Mouse (Mus musculus): ENCODE results near the gene Zfp672. TPM values are rescaled to one million over a fixed set of nuclear protein-coding genes. Genes with fewer than 3 reads are reported as not detected.
A peak's percentile ranks its signal among the peaks of the same experiment; 100 is the strongest.
"Not testable (repeated sequence)": the region's sequence is repeated elsewhere in the genome, so short reads cannot be mapped to it uniquely, and the experiment has no call there.

Gene Zfp672
- polyA plus RNA-seq, 1 experiment from 2014 or later: 27.1 TPM

- peaks cover 26% of the 10 kb centered on the region for H3K36me3 ChIP-seq (replicated peaks)
Measured at GRCm38 (mm10) chr11:58322824-58323569, 7.1 kb downstream of the Zfp672 start.

GRCm38 (mm10) chr11:58316768-58317390 lies 13.3 kb downstream of the Zfp672 start:
- Histone ChIP-seq H3K9me3 (no peaks in the 10 kb centered on the region), H3K4me1 (peaks cover 3% of the 10 kb centered on the region), H3K4me3 (no peak overlapping the region), H3K36me3 (replicated peaks) (peaks cover 67% of the 10 kb centered on the region), H3K27ac (replicated peaks) (no peak overlapping the region), H3K27me3 (replicated peaks; ENCODE audit: low read depth, poor library complexity, severe bottlenecking) (no peaks in the 10 kb centered on the region)
- no peak for DNase-seq (ENCODE audit: low spot score)
- WGBS: 69% methylated on average over 28 of the region's 28 CpGs

More at GRCm38 (mm10) chr11:58322824-58323569, 7.1 kb downstream of the Zfp672 start:
- Histone ChIP-seq H3K9me3 (0 out of 2 replicates have a peak, but pooled peaks cover 4% of the 10 kb centered on the region), H3K4me1 (peaks cover 20% of the 10 kb centered on the region), H3K4me3 (peak overlapping the region; percentile 81), H3K27ac (replicated peaks) (peak overlapping the region; percentile 88), H3K27me3 (replicated peaks; ENCODE audit: low read depth, poor library complexity, severe bottlenecking) (no peaks in the 10 kb centered on the region)
- WGBS: under 1% methylated on average over 63 of the region's 63 CpGs
- peak; percentile 97 for DNase-seq (ENCODE audit: low spot score)

- Histone ChIP-seq H3K4me3 (no peak overlapping the region), H3K27me3 (replicated peaks; ENCODE audit: low read depth, poor library complexity, severe bottlenecking) (no peaks in the 10 kb centered on the region), H3K9me3 (no peaks in the 10 kb centered on the region), H3K27ac (replicated peaks) (no peak overlapping the region), H3K4me1 (no peaks in the 10 kb centered on the region), H3K36me3 (replicated peaks) (peaks cover 72% of the 10 kb centered on the region)
- 83% methylated on average over 17 of the region's 17 CpGs for WGBS
- DNase-seq (ENCODE audit: low spot score): no peak
Measured at GRCm38 (mm10) chr11:58316344-58316743, 13.8 kb downstream of the Zfp672 start.

GRCm38 (mm10) chr11:58315536-58316168 lies 14.5 kb downstream of the Zfp672 start:
- H3K36me3 ChIP-seq (replicated peaks): peaks cover 77% of the 10 kb centered on the region
- H3K4me1 ChIP-seq: no peaks in the 10 kb centered on the region
- WGBS: 93% methylated on average over 5 of the region's 5 CpGs

GRCm38 (mm10) chr11:58314069-58314468 lies 16.1 kb downstream of the Zfp672 start:
- peaks cover 88% of the 10 kb centered on the region for H3K36me3 ChIP-seq (replicated peaks)
- 90% methylated on average over 6 of the region's 6 CpGs for WGBS

More at GRCm38 (mm10) chr11:58315536-58316168, 14.5 kb downstream of the Zfp672 start:
- no peak overlapping the region for H3K4me3 ChIP-seq
- no peaks in the 10 kb centered on the region for H3K9me3 ChIP-seq
- H3K27ac ChIP-seq (replicated peaks): no peak overlapping the region
- no peaks in the 10 kb centered on the region for H3K27me3 ChIP-seq (replicated peaks; ENCODE audit: low read depth, poor library complexity, severe bottlenecking)
- DNase-seq (ENCODE audit: low spot score): no peak

GRCm38 (mm10) chr11:58308661-58309060 lies 21.5 kb downstream of the Zfp672 start:
- Histone ChIP-seq H3K27me3 (replicated peaks; ENCODE audit: low read depth, poor library complexity, severe bottlenecking) (no peaks in the 10 kb centered on the region), H3K4me1 (peaks cover 22% of the 10 kb centered on the region), H3K27ac (replicated peaks) (no peak overlapping the region), H3K36me3 (replicated peaks) (peaks cover 46% of the 10 kb centered on the region), H3K9me3 (no peaks in the 10 kb centered on the region), H3K4me3 (no peak overlapping the region)
- DNase-seq (ENCODE audit: low spot score): no peak
- WGBS: 93% methylated on average over 9 of the region's 9 CpGs

More at GRCm38 (mm10) chr11:58314069-58314468, 16.1 kb downstream of the Zfp672 start:
- Histone ChIP-seq H3K27ac (replicated peaks) (no peak overlapping the region), H3K9me3 (no peaks in the 10 kb centered on the region), H3K4me3 (no peak overlapping the region), H3K27me3 (replicated peaks; ENCODE audit: low read depth, poor library complexity, severe bottlenecking) (no peaks in the 10 kb centered on the region), H3K4me1 (no peaks in the 10 kb centered on the region)
- DNase-seq (ENCODE audit: low spot score): no peak

GRCm38 (mm10) chr11:58307411-58308080 lies 22.6 kb downstream of the Zfp672 start:
- Histone ChIP-seq H3K27ac (replicated peaks) (peak overlapping the region; percentile 92), H3K4me1 (peaks cover 24% of the 10 kb centered on the region), H3K36me3 (replicated peaks) (peaks cover 35% of the 10 kb centered on the region), H3K27me3 (replicated peaks; ENCODE audit: low read depth, poor library complexity, severe bottlenecking) (no peaks in the 10 kb centered on the region), H3K4me3 (peak overlapping the region; percentile 75), H3K9me3 (no peaks in the 10 kb centered on the region)
- peak; percentile 81 for DNase-seq (ENCODE audit: low spot score)
- under 1% methylated on average over 42 of the region's 42 CpGs for WGBS

GRCm38 (mm10) chr11:58306860-58307308 lies 23.3 kb downstream of the Zfp672 start, which contains the start of gene Zfp692:
Gene Zfp692, plus strand, starts transcription at chr11:58307069.
- peak; percentile 97 for DNase-seq (ENCODE audit: low spot score)
- H3K4me1 ChIP-seq: peaks cover 24% of the 10 kb centered on the region
- no peaks in the 10 kb centered on the region for H3K27me3 ChIP-seq (replicated peaks; ENCODE audit: low read depth, poor library complexity, severe bottlenecking)
- H3K9me3 ChIP-seq: no peaks in the 10 kb centered on the region
- H3K36me3 ChIP-seq (replicated peaks): peaks cover 28% of the 10 kb centered on the region
- peak within 1 kb of the TSS; percentile 75 for H3K4me3 ChIP-seq
- H3K27ac ChIP-seq (replicated peaks): peak within 1 kb of the TSS; percentile 92
- whole genome bisulfite sequencing: under 1% methylated on average over 34 of the region's 34 CpGs

- not testable (repeated sequence) for H3K9me3 ChIP-seq; DNase-seq (ENCODE audit: low spot score); H3K27ac ChIP-seq (replicated peaks); H3K27me3 ChIP-seq (replicated peaks; ENCODE audit: low read depth, poor library complexity, severe bottlenecking); H3K4me3 ChIP-seq
- peaks cover 14% of the 10 kb centered on the region for H3K36me3 ChIP-seq (replicated peaks)
- peaks cover 34% of the 10 kb centered on the region for H3K4me1 ChIP-seq
- WGBS: 93% methylated on average over 8 of the region's 8 CpGs
Measured at GRCm38 (mm10) chr11:58305299-58305698, 24.8 kb downstream of the Zfp672 start.

GRCm38 (mm10) chr11:58303594-58303993 lies 26.5 kb downstream of the Zfp672 start:
- Histone ChIP-seq H3K27ac (replicated peaks) (no peak overlapping the region), H3K27me3 (replicated peaks; ENCODE audit: low read depth, poor library complexity, severe bottlenecking) (no peaks in the 10 kb centered on the region), H3K36me3 (replicated peaks) (no peaks in the 10 kb centered on the region), H3K4me1 (peaks cover 34% of the 10 kb centered on the region), H3K9me3 (no peaks in the 10 kb centered on the region), H3K4me3 (peak overlapping the region; percentile 65)
- 24% methylated on average over 7 of the region's 7 CpGs for WGBS
- DNase-seq (ENCODE audit: low spot score): no peak

GRCm38 (mm10) chr11:58302774-58303445 lies 27.2 kb downstream of the Zfp672 start:
- Histone ChIP-seq H3K36me3 (replicated peaks) (no peaks in the 10 kb centered on the region), H3K27me3 (replicated peaks; ENCODE audit: low read depth, poor library complexity, severe bottlenecking) (no peaks in the 10 kb centered on the region), H3K9me3 (no peaks in the 10 kb centered on the region), H3K4me3 (peak overlapping the region; percentile 65), H3K4me1 (peaks cover 30% of the 10 kb centered on the region), H3K27ac (replicated peaks) (peak overlapping the region; percentile 85)
- DNase-seq (ENCODE audit: low spot score): peak; percentile 34
- WGBS: under 1% methylated on average over 26 of the region's 26 CpGs

Data from embryonic facial prominence, embryonic 10.5 days (tissue).